Mouse (Mus musculus) embryonic facial prominence, embryonic 10.5 days (tissue): ENCODE measurements around the gene Gcg. TPM values are rescaled to one million over a fixed set of nuclear protein-coding genes. Genes with fewer than 3 reads are reported as not detected.

ENCODE experiments used
- DNase-seq: peaks from one replicate; pipeline ENCODE4 v3.0.0-alpha.2; 2017; ENCODE audit warnings: low spot score
- H3K27ac ChIP-seq: fragments of 300-500 bp; sonication (generic); replicated peaks from 2 replicates; pipeline ENCODE4 v1.5.1; 2016; ENCODE audit warnings: mild to moderate bottlenecking
- H3K27me3 ChIP-seq: fragments of 300-500 bp; sonication (generic); replicated peaks from 2 replicates; pipeline ENCODE4 v1.6.1; 2016; ENCODE audit warnings: low read depth, mild to moderate bottlenecking; ENCODE audit not compliant: poor library complexity, severe bottlenecking
- H3K36me3 ChIP-seq: fragments of 300-500 bp; sonication (generic); replicated peaks from 2 replicates; pipeline ENCODE4 v1.6.1; 2016; ENCODE audit warnings: mild to moderate bottlenecking, moderate library complexity
- H3K4me1 ChIP-seq: fragments of 300-500 bp; sonication (generic); 2 replicates; pipeline ENCODE4 v1.6.1; 2016
- H3K4me3 ChIP-seq: fragments of 300-500 bp; sonication (generic); 2 replicates; pipeline ENCODE4 v1.5.1; 2016; ENCODE audit warnings: mild to moderate bottlenecking, moderate library complexity
- H3K9me3 ChIP-seq: fragments of 300-500 bp; sonication (generic); 2 replicates; pipeline ENCODE4 v1.6.1; 2016; ENCODE audit warnings: mild to moderate bottlenecking
- WGBS: fragments of 180-500 bp; shearing (Covaris S2); methylation state at CpG from one replicate; pipeline ENCODE4 v1.1.7; 2016; 5-methylcytosine and 5-hydroxymethylcytosine counted together
- polyA plus RNA-seq: library from polyadenylated mRNA; unstranded; fragments of >200 nt; fragmentation: Nextera tagmentation; extraction: Ambion mirVana; gene quantifications from 2 replicates; pipeline ENCODE4 v1.2.1, GENCODE M21; 2016

Gcg gene
- not detected in 2 replicates for polyA plus RNA-seq

DNA sequence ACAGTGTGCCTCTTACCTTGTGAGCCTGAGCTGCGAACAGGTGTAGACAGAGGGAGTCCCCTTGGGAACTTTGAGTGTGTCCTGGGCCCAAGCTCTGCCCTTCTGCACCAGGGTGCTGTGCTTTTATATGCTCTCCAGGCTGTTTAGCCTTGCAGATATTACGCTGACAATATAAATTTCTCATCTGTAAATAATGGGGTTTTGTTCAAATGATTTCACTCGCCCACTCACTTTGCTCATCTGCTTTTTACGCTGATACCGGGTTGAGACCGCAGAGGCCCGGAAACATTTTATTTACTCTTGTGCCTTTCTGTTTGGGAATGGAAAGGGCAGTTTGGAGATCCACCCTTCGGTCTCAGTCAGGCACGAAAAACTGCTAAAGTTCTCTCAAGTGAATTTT is at the start of gene Gcg:
Gene Gcg, minus strand, starts transcription at position 101 of the 400 bp plus-strand sequence.
- H3K4me1 ChIP-seq, result no peaks in the 10 kb centered on the region
- H3K36me3 ChIP-seq, result no peaks in the 10 kb centered on the region
- no peaks in the 10 kb centered on the region for H3K9me3 ChIP-seq
- H3K27ac ChIP-seq, result no peak within 1 kb of the TSS
- DNase-seq, result no peak
- WGBS, result 87% methylated on average over 9 of the region's 9 CpGs
- H3K4me3 ChIP-seq, result no peak within 1 kb of the TSS
- no peaks in the 10 kb centered on the region for H3K27me3 ChIP-seq

DNA sequence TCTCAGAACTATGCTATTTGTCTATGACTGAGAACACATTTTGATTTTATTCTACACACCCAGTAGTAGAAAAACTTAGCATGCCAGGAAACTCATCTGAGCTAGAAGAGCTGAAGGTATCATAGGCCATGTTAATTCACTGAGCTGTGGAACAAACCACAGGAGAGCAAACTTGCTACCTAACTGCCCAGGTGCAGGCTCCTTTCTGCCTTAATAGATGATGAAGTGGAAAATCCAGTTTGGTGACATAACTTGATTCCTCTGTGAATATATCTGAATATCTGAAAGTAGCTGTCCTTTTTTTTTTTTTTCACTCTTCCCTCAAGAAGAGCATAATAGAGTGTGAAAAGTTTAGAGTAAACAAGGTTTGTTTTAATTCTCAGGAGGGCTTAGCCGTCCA is 47.6 kb upstream of the Gcg start:
- no peaks in the 10 kb centered on the region for H3K36me3 ChIP-seq
- H3K27me3 ChIP-seq, result no peaks in the 10 kb centered on the region
- no peaks in the 10 kb centered on the region for H3K9me3 ChIP-seq
- H3K4me1 ChIP-seq, result no peaks in the 10 kb centered on the region
- no peak overlapping the region for H3K27ac ChIP-seq
- no peak overlapping the region for H3K4me3 ChIP-seq
- 73% methylated on average over 1 of the region's 1 CpGs for WGBS
- DNase-seq, result no peak

DNA sequence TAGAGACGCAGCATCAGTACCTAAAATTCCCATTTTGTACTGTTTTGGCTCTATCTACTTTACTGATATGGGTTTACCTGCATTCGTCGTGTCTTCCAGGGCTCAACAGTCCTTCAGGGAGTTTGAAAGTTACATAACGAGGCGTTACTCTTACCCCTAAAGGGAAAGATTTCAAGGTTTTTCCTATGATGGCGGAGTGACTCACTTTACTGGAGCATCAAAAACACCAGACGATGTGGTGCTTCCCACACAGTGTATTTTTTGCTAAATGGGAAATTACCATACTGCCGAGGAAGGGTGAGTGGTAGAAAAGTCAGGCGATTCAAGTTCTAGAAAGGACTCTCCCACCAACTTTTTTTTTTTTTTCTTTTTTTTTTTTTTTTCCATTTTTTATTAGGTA is 42.9 kb upstream of the Gcg start:
- DNase-seq, result no peak
- 94% methylated on average over 9 of the region's 9 CpGs for WGBS
- Histone ChIP-seq H3K4me1 (no peaks in the 10 kb centered on the region), H3K4me3 (no peak overlapping the region), H3K27ac (no peak overlapping the region), H3K27me3 (no peaks in the 10 kb centered on the region), H3K36me3 (no peaks in the 10 kb centered on the region), H3K9me3 (no peaks in the 10 kb centered on the region)

DNA sequence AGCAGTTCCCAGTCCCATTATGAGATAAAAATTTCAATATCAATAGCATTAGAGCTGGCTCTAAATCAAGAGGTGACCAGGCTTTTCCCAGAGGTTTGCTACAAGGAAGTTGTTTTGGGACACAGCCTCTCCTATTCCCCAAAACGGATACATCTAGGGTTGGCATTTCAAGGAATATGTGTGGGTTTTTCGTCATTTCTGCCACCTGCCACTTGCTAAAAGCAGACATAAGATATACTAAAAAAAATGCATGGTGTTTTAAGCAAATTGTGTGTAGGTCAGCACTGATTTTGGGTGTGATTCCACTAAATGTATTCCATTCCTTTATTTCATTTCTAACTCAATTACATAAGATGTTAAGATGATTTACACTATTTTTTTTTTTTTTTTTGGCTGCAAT is 34.3 kb upstream of the Gcg start:
- WGBS, result 84% methylated on average over 2 of the region's 2 CpGs
- Histone ChIP-seq H3K27ac (no peak overlapping the region), H3K27me3 (no peaks in the 10 kb centered on the region), H3K4me1 (no peaks in the 10 kb centered on the region), H3K4me3 (no peak overlapping the region), H3K9me3 (no peaks in the 10 kb centered on the region), H3K36me3 (no peaks in the 10 kb centered on the region)
- no peak for DNase-seq

DNA sequence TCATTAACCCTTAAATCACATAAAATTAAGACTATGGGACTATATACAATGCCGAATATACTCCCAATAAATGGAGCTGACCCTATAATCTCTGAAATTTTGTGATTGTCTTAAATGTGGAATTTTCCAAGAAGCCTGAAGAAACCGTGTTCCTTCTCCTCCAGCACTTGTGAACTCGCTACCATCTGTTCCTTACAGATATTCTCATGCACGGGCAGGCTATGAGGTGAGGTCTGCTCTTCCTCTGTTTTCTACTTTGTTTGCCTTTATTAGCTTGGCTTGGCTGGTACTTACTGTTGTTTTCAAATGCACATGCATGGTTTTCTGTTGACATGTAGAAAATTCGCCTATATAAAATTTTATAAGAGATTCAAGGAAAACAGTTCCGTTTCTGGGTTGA is 31.0 kb upstream of the Gcg start:
- WGBS, result 88% methylated on average over 6 of the region's 6 CpGs

DNA sequence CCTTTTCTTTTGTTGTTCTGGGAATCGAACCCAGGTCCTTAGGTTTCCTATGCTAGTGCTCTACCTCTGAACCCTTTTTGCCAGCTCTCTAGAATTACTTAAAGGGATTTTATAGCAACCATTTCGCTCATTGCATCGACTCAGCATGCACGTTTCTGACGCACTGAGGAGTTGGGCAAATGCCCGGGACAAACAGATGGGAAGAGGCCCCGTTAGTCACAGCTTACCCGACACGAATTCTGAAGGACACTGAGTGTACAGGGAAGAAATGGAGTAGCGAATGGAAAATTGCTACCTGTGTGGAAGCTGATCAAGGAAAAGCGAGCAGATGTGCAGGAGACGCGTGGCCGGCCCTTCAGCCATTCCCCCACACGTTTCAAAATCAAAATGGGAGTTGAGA is 30.0 kb upstream of the Gcg start:
- no peaks in the 10 kb centered on the region for H3K4me1 ChIP-seq
- 91% methylated on average over 15 of the region's 15 CpGs for WGBS
- H3K36me3 ChIP-seq, result no peaks in the 10 kb centered on the region
- H3K4me3 ChIP-seq, result no peak overlapping the region
- H3K27ac ChIP-seq, result no peak overlapping the region
- DNase-seq, result no peak
- H3K27me3 ChIP-seq, result no peaks in the 10 kb centered on the region
- no peaks in the 10 kb centered on the region for H3K9me3 ChIP-seq

More for the DNA sequence above, 31.0 kb upstream of the Gcg start:
- H3K27ac ChIP-seq, result no peak overlapping the region
- H3K4me3 ChIP-seq, result no peak overlapping the region
- no peaks in the 10 kb centered on the region for H3K36me3 ChIP-seq
- DNase-seq, result no peak
- no peaks in the 10 kb centered on the region for H3K27me3 ChIP-seq
- H3K9me3 ChIP-seq, result no peaks in the 10 kb centered on the region
- H3K4me1 ChIP-seq, result no peaks in the 10 kb centered on the region

DNA sequence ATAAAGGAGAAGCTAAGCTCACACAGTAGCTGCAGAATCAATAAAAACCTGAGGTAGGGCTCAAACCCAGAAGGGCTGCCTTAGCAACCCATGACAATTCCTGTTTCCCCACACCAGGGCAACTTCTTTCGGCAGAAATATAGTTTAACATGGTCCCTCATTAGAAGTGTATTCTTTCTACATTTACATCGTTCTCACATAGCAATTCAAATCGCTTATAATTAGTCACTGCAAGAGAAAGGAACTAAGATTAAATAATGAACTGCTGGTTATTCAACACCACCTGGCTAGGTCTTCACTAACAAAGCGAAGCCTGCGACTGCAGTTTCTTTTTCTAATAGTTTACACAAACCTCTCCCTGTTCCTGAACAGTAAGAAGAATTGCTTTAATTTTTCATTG is 23.7 kb upstream of the Gcg start:
- H3K27ac ChIP-seq, result no peak overlapping the region
- no peak for DNase-seq
- H3K4me3 ChIP-seq, result no peak overlapping the region
- no peaks in the 10 kb centered on the region for H3K27me3 ChIP-seq
- whole genome bisulfite sequencing, result 90% methylated on average over 5 of the region's 5 CpGs
- no peaks in the 10 kb centered on the region for H3K9me3 ChIP-seq
- no peaks in the 10 kb centered on the region for H3K4me1 ChIP-seq
- no peaks in the 10 kb centered on the region for H3K36me3 ChIP-seq

DNA sequence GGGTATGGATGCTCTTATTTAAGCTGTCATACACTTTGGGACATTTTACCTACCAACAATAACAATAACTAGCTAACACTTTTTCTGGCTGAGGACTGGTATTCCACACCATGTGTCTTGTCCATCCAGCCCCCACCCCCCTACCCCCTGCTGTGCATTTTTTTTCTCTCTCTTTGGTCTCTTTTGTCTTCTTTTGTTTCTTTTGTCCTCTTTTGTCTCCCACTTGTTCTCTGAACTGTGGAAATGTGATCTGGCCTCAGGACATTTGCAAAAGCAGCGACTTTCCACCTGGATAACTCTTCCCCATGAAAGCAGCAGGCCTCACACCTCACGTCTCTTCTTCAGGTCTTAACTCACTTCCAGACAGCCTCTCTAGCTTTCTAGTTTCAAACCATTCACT is 23.0 kb upstream of the Gcg start:
- H3K27ac ChIP-seq, result no peak overlapping the region
- 43% methylated on average over 2 of the region's 2 CpGs for WGBS

DNA sequence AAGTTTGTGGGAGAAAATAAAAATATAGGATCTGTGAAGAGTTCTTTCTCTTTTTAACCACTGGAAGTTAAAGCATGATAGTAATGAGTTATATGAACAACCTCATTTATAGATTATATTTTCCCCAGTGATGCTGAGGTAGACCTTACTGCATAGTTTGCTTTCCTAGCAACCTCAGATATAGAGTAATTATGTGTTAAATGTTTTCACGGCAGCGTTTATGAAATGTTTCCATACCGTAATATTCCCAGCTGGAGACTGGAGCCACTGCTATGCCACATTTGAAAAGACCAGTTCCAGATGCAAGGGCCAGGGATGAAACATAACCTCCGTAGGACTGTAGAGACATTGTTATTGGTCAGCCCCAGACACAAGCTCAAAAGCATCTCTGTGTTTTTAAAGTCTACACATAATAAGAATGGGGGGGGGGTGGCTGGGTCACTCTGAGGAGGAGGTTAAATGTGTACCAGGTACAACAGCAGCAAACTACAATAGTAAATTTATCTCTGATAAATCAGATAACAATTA is 20.9 kb upstream of the Gcg start:
- Histone ChIP-seq H3K36me3 (no peaks in the 10 kb centered on the region), H3K4me3 (no peak overlapping the region), H3K27ac (no peak overlapping the region), H3K9me3 (no peaks in the 10 kb centered on the region), H3K27me3 (no peaks in the 10 kb centered on the region), H3K4me1 (no peaks in the 10 kb centered on the region)
- DNase-seq, result no peak
- WGBS, result 79% methylated on average over 4 of the region's 4 CpGs

More for the DNA sequence above, 23.0 kb upstream of the Gcg start:
- no peaks in the 10 kb centered on the region for H3K4me1 ChIP-seq
- no peaks in the 10 kb centered on the region for H3K36me3 ChIP-seq
- H3K27me3 ChIP-seq, result no peaks in the 10 kb centered on the region
- no peak overlapping the region for H3K4me3 ChIP-seq
- no peak for DNase-seq
- H3K9me3 ChIP-seq, result no peaks in the 10 kb centered on the region

DNA sequence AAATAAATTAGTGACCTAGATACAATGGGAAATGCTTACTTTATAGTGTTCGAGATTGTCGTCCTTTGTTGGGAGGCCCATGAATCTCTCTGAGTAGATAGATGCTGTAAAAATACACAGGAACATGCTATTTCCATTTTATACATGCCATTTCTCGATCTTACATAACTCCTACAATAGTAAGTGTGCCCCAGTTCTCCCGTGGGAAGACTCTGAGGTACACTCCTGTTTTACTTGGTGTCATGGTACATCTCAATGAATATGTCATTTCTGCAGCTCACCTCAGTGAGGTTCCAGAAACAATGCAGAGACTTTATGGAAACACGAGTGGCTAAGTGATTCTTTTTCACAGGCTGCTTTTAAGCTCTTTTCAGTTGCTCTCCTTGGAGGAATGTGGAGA is 19.9 kb upstream of the Gcg start:
- WGBS, result 80% methylated on average over 5 of the region's 5 CpGs
- no peak overlapping the region for H3K4me3 ChIP-seq
- no peaks in the 10 kb centered on the region for H3K36me3 ChIP-seq
- H3K27me3 ChIP-seq, result no peaks in the 10 kb centered on the region
- H3K27ac ChIP-seq, result no peak overlapping the region
- DNase-seq, result no peak
- H3K4me1 ChIP-seq, result no peaks in the 10 kb centered on the region
- H3K9me3 ChIP-seq, result no peaks in the 10 kb centered on the region

DNA sequence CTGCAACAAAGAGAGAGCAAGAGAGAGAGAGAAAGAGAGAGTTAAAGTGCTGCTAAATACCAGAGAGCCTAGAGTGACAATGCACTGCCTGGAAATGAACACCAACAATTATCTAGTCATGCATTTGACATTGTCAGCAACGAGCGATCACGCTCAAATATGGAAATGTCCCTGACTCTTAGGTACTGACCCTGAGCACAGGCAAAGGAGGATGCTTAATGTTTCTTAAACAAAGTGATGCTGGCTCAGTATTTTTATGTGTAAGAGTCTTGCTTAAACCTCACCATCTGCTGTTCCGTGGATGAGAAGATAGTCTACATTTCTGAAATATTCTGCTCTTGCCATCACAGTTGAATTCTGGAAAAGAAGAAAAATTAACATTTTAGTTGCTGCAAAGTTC is 19.1 kb upstream of the Gcg start:
- Histone ChIP-seq H3K27ac (no peak overlapping the region), H3K27me3 (no peaks in the 10 kb centered on the region), H3K4me1 (no peaks in the 10 kb centered on the region), H3K9me3 (no peaks in the 10 kb centered on the region), H3K36me3 (no peaks in the 10 kb centered on the region), H3K4me3 (no peak overlapping the region)
- no peak for DNase-seq
- WGBS, result 89% methylated on average over 4 of the region's 4 CpGs

DNA sequence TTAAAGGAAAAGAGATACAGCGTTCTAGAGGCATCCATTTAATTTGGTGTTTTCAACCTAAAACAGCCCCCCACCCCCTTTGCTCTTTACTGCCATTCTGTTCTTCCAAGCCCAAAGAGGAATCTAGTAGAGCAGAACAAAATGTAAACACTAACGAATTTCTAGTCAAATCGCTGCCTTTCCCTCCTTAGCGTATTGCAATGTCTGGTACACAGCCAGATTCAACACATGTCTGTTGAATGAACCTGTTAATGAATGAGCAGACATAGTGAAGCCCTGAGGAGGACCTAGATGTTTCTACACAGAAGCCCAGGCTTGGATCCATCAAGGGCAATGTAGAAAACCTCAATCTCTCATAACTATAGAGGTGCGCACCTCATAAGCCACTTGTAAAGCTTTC is 15.4 kb upstream of the Gcg start:
- WGBS, result 93% methylated on average over 5 of the region's 5 CpGs
- Histone ChIP-seq H3K27ac (no peak overlapping the region), H3K4me1 (no peaks in the 10 kb centered on the region), H3K4me3 (no peak overlapping the region), H3K27me3 (no peaks in the 10 kb centered on the region), H3K36me3 (no peaks in the 10 kb centered on the region), H3K9me3 (no peaks in the 10 kb centered on the region)
- DNase-seq, result no peak

DNA sequence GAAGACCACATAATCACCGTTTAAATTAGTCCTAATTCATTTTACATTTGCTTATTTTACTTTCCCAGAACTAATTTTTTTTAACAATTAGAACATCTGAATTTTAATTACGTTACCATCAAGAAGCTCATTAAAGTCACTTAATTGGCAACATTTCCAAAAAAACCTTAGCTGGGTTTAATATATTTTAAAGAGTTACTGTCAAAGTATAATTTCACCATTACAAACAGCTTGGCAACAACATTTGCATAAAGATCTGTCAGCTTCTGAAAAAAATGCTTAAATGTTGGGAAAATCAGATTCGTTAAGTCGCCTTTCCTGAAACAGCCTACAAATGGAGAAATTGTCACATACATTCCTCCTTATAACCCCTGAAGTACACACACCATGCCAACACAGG is 14.6 kb upstream of the Gcg start:
- H3K36me3 ChIP-seq, result no peaks in the 10 kb centered on the region
- no peak for DNase-seq
- H3K27me3 ChIP-seq, result no peaks in the 10 kb centered on the region
- no peak overlapping the region for H3K4me3 ChIP-seq
- no peaks in the 10 kb centered on the region for H3K4me1 ChIP-seq
- H3K9me3 ChIP-seq, result no peaks in the 10 kb centered on the region
- WGBS, result 91% methylated on average over 4 of the region's 4 CpGs
- no peak overlapping the region for H3K27ac ChIP-seq
